Mouse (Mus musculus): ENCODE results near the gene Ttc39d. TPM values are rescaled to one million over a fixed set of nuclear protein-coding genes. Genes with fewer than 3 reads are reported as not detected.

The Ttc39d gene
- total and polyA plus RNA-seq, 3 experiments: 0.13 TPM; not detected in 2

DNA sequence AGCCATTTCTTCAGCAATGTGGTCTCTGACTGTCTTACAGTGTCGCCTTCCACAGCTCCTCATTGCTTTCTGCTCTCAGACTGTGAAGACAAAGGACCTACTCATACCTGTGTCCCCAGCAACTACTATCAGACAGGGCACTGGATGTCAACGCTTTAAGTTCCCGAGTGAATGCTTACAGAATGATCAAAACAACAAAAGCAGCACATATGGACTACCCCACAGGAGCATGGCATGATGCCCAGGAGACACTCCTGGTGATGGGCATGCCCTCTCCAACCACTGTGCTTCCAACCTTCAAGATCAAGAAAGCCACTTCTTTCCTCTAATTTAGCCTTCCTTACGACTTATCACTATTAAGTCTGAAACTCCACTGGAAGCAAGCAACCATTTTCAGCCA lies 59.8 kb downstream of the Ttc39d start:
- dilution Hi-C loops (cut with MboI; ENCODE audit: extremely low pct_ligation_motif_present, extremely low pct_unique_long_range_greater_than_20kb, low sequenced_read_pairs): no loop called here
- H3K36me3 ChIP-seq (replicated peaks in 1 of 2; ENCODE audit: control insufficient read depth in 1 of 2, insufficient read depth in 1 of 2, low read length in 1 of 2): peaks cover 74 to 87% of the 10 kb centered on the region in 2 experiments
- in situ Hi-C loops (cut with MboI; ENCODE audit: low pct_ligation_motif_present, low pct_unique_long_range_greater_than_20kb, low sequenced_read_pairs): no loop called here

More for the DNA sequence above, 59.8 kb downstream of the Ttc39d start:
- no peak overlapping the region for H3K4me3 ChIP-seq (replicated peaks in 1 of 3; ENCODE audit: low read depth in 2 of 3, low read length in 2 of 3, poor library complexity in 1 of 3)
- H3K79me2 ChIP-seq (replicated peaks; ENCODE audit: control insufficient read depth, extremely low read depth, insufficient read depth, poor library complexity, severe bottlenecking): no peaks in the 10 kb centered on the region
- TF ChIP-seq TBP (conservative IDR thresholded peaks at IDR 0.05; ENCODE audit: low read depth, low read length) (no peak), HCFC1 (IDR thresholded peaks at IDR 0.05; ENCODE audit: low read depth, low read length) (no peak), MAZ (IDR thresholded peaks at IDR 0.05; ENCODE audit: low read depth, low read length) (no peak), RCOR1 (conservative IDR thresholded peaks at IDR 0.05; ENCODE audit: low read depth, low read length) (no peak), NRF1 (IDR thresholded peaks at IDR 0.05; ENCODE audit: low read depth, low read length) (no peak), MXI1 (IDR thresholded peaks at IDR 0.05; ENCODE audit: low read depth, low read length) (no peak), CHD2 (IDR thresholded peaks at IDR 0.05; ENCODE audit: low read length) (no peak), ZNF384 (IDR thresholded peaks at IDR 0.05; ENCODE audit: low read depth, low read length) (no peak), JUND (conservative IDR thresholded peaks at IDR 0.05; ENCODE audit: low read depth, low read length) (no peak), UBTF (IDR thresholded peaks at IDR 0.05; ENCODE audit: low read depth, low read length) (no peak), SMC3 (IDR thresholded peaks at IDR 0.05; ENCODE audit: low read depth, low read length) (no peak), JUN (IDR thresholded peaks at IDR 0.05; ENCODE audit: insufficient read depth, low read depth, low read length) (no peak)
- H3K9me3 ChIP-seq (replicated peaks; ENCODE audit: low read length): no peaks in the 10 kb centered on the region
- no peaks in the 10 kb centered on the region for H3K27me3 ChIP-seq (replicated peaks)
- H3K27ac ChIP-seq (ENCODE audit: insufficient read depth, low read depth): no peak overlapping the region
- no peak overlapping the region for H3K4me2 ChIP-seq (ENCODE audit: insufficient read depth, low read depth, poor library complexity, severe bottlenecking)
- no peak for DNase-seq (ENCODE audit: extremely low read depth)
- H3K4me1 ChIP-seq (ENCODE audit: control insufficient read depth in 1 of 2, insufficient read depth in 2 of 2): no peaks in the 10 kb centered on the region
- no peak overlapping the region for H3K9ac ChIP-seq (ENCODE audit: insufficient read depth, low read depth)

Other genes starting within 250 kb of the Ttc39d start
- gene Hnrnpll, start 145.1 kb upstream of the Ttc39d start, total RNA-seq (2012; rRNA removed): 24.1 and 26.1 TPM in 2 replicates
- gene Hnrnpll, start 145.1 kb upstream of the Ttc39d start, total RNA-seq (2014; rRNA removed): 22.3 and 24.2 TPM in 2 replicates
- 14.4 TPM in 2 replicates for gene Hnrnpll, start 145.1 kb upstream of the Ttc39d start, polyA plus RNA-seq (2012; ENCODE audit: insufficient read length, low read depth)
- not detected in 2 replicates for gene Galm, start 80.0 kb upstream of the Ttc39d start, total RNA-seq (2012; rRNA removed)
- gene Galm, start 80.0 kb upstream of the Ttc39d start, total RNA-seq (2014; rRNA removed): 0.09 TPM in 1 of 2 replicates, not detected in the other
- gene Galm, start 80.0 kb upstream of the Ttc39d start, polyA plus RNA-seq (2012; ENCODE audit: insufficient read length, low read depth): not detected in 2 replicates
- gene Srsf7, start 153 bp upstream of the Ttc39d start, total RNA-seq (2012; rRNA removed): 268 and 366 TPM in 2 replicates
- 442 and 482 TPM in 2 replicates for gene Srsf7, start 153 bp upstream of the Ttc39d start, total RNA-seq (2014; rRNA removed)
- gene Srsf7, start 153 bp upstream of the Ttc39d start, polyA plus RNA-seq (2012; ENCODE audit: insufficient read length, low read depth): 383 and 398 TPM in 2 replicates
- gene Gemin6, start 17.0 kb downstream of the Ttc39d start, total RNA-seq (2012; rRNA removed): 65.6 and 85.9 TPM in 2 replicates
- 120 and 143 TPM in 2 replicates for gene Gemin6, start 17.0 kb downstream of the Ttc39d start, total RNA-seq (2014; rRNA removed)
- gene Gemin6, start 17.0 kb downstream of the Ttc39d start, polyA plus RNA-seq (2012; ENCODE audit: insufficient read length, low read depth): 63.4 and 66.0 TPM in 2 replicates
- gene Morn2, start 82.7 kb downstream of the Ttc39d start, total RNA-seq (2012; rRNA removed): 18.3 and 18.4 TPM in 2 replicates
- gene Morn2, start 82.7 kb downstream of the Ttc39d start, total RNA-seq (2014; rRNA removed): 13.9 and 14.5 TPM in 2 replicates
- gene Morn2, start 82.7 kb downstream of the Ttc39d start, polyA plus RNA-seq (2012; ENCODE audit: insufficient read length, low read depth): 17.2 and 18.1 TPM in 2 replicates
- 13.6 and 20.3 TPM in 2 replicates for gene Dhx57, start 83.0 kb downstream of the Ttc39d start, total RNA-seq (2012; rRNA removed)
- gene Dhx57, start 83.0 kb downstream of the Ttc39d start, total RNA-seq (2014; rRNA removed): 22.0 and 22.4 TPM in 2 replicates
- 19.2 and 21.7 TPM in 2 replicates for gene Dhx57, start 83.0 kb downstream of the Ttc39d start, polyA plus RNA-seq (2012; ENCODE audit: insufficient read length, low read depth)
- gene Arhgef33, start 99.9 kb downstream of the Ttc39d start, total RNA-seq (2012; rRNA removed): 0.50 and 0.55 TPM in 2 replicates
- 0.12 TPM in 1 of 2 replicates, not detected in the other for gene Arhgef33, start 99.9 kb downstream of the Ttc39d start, total RNA-seq (2014; rRNA removed)
- gene Arhgef33, start 99.9 kb downstream of the Ttc39d start, polyA plus RNA-seq (2012; ENCODE audit: insufficient read length, low read depth): not detected in 2 replicates
- gene Gm10190, start 166.1 kb downstream of the Ttc39d start, total RNA-seq (2012; rRNA removed): not detected in 2 replicates
- not detected in 2 replicates for gene Gm10190, start 166.1 kb downstream of the Ttc39d start, total RNA-seq (2014; rRNA removed)
- not detected in 2 replicates for gene Gm10190, start 166.1 kb downstream of the Ttc39d start, polyA plus RNA-seq (2012; ENCODE audit: insufficient read length, low read depth)

Measured in CH12.LX (cell line).